Mouse (Mus musculus): ENCODE results near the gene Kmt2b. TPM values are rescaled to one million over a fixed set of nuclear protein-coding genes. Genes with fewer than 3 reads are reported as not detected.

The Kmt2b gene
- polyA plus RNA-seq, 1 experiment, result 102 TPM

DNA sequence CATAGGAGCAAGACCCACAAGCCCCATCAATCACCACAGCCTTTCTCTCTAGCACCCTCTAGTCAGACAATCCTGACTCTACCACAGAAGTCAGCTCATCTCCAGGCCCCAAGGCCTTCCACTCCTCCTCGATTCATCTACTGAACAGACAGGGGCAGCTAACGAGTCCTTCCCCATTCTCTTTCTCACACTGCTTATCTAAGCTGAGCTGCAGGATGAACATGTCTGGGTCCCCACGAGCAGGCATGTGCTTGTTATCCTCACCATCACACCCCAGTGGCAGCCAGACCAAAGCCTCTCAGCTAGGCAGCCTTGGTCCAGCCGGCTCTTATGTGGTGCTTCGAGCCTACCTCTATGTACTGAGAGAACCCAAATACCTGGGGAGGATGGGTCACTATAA lies 16.1 kb downstream of the Kmt2b start:
- peak overlapping the region; percentile 61 for H3K27ac ChIP-seq (ENCODE audit: control insufficient read depth, insufficient read depth, low read depth, low read length, poor library complexity)
- no peak for TF ChIP-seq POLR2A (IDR thresholded peaks at IDR 0.05; ENCODE audit: borderline replicate concordance, control insufficient read depth, low read depth, low read length)
- 60% methylated on average over 5 of the region's 5 CpGs for WGBS

DNA sequence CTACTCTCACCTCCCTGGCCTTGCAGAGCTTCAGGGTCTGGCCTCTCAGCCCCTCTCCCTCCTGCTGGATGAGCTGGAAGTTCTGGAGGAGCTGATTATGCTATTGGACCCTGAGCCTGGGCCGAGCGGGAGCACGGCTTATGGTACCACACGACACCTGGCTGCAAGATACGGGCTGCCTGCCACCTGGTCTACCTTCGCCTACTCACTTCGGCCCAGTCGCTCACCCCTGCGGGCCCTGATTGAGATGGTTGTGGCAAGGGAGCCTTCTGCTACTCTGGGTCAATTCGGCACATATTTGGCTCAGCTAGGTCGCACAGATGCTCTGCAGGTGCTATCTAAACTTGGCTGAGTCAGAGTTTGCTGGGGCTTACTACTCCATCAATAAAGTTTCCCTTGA lies 21.0 kb downstream of the Kmt2b start:
- H3K4me1 ChIP-seq (ENCODE audit: control insufficient read depth, insufficient read depth, low read length), result peaks cover 2% of the 10 kb centered on the region; the same call in 1 of the 2 replicates
- 91% methylated on average over 11 of the region's 11 CpGs for WGBS
- no peak overlapping the region for H3K27ac ChIP-seq (ENCODE audit: control insufficient read depth, insufficient read depth, low read depth, low read length, poor library complexity)
- no peak overlapping the region for H3K4me3 ChIP-seq (replicated peaks; ENCODE audit: control insufficient read depth, low read depth, low read length)
- TF ChIP-seq POLR2A (IDR thresholded peaks at IDR 0.05; ENCODE audit: borderline replicate concordance, control insufficient read depth, low read depth, low read length) (no peak), CTCF (IDR thresholded peaks at IDR 0.05; ENCODE audit: control insufficient read depth, insufficient read depth, low read length) (no peak)

More for the DNA sequence above, 16.1 kb downstream of the Kmt2b start:
- Histone ChIP-seq H3K4me1 (ENCODE audit: control insufficient read depth, insufficient read depth, low read length) (no peaks in the 10 kb centered on the region; the same call in 1 of the 2 replicates), H3K4me3 (replicated peaks; ENCODE audit: control insufficient read depth, low read depth, low read length) (no peak overlapping the region)

DNA sequence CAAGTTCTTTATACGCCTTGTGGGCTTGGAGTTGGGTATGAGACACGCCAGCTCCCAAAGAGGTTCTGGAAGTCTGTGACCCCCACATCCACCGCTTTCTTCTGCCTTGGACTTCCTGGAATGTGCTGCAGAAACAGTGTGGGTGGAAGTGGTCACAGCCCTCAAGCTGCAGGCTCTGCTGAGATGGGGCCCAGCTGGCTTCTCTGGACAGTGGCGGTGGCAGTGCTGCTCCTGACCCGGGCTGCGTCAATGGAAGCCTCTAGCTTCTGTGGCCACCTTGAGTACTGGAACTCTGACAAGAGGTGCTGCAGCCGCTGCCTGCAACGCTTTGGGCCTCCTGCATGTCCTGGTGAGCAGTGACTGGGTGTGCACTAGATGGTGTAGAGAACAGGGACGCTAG lies 22.5 kb downstream of the Kmt2b start:
- H3K27ac ChIP-seq (ENCODE audit: control insufficient read depth, insufficient read depth, low read depth, low read length, poor library complexity), result no peak overlapping the region
- H3K4me1 ChIP-seq (ENCODE audit: control insufficient read depth, insufficient read depth, low read length), result peaks cover 2% of the 10 kb centered on the region; the same call in 1 of the 2 replicates
- H3K4me3 ChIP-seq (replicated peaks; ENCODE audit: control insufficient read depth, low read depth, low read length), result no peak overlapping the region
- whole genome bisulfite sequencing, result 91% methylated on average over 9 of the region's 9 CpGs
- no peak for TF ChIP-seq POLR2A (IDR thresholded peaks at IDR 0.05; ENCODE audit: borderline replicate concordance, control insufficient read depth, low read depth, low read length)
- TF ChIP-seq CTCF (IDR thresholded peaks at IDR 0.05; ENCODE audit: control insufficient read depth, insufficient read depth, low read length), result no peak

DNA sequence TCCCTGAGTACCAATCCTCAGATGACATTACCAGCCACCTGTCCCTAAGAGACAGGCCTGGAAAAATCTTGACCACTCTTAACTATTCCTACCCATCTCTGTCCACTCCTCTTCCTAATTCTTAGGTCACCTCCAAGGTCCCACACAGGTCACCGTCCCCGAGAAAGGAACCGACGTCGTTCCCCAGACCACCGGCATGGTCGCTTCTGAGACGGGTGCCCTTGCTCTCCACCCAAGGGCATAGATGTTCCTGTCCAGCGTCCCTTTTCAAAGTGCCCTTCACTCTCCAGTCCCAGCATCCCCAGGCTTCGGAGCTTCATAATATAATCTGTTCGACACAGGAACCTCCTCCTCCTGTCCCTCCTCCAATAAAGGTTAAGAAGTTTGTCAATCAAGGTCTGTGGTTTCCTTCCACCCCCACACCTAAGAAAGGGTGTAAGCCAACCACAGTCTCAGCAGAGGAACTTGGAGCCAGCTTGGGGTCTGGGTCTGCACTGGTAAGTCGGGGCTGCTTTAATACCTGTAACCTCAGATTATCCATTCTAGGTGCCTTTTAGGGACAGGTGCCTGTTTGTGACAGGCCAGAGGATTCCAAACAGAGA lies 23.5 kb downstream of the Kmt2b start, which contains the start of gene Igflr1:
Gene Igflr1 (plus strand): TSS at position 458 of the 602 bp plus-strand sequence.
- Histone ChIP-seq H3K4me1 (ENCODE audit: control insufficient read depth, insufficient read depth, low read length) (peaks cover 2% of the 10 kb centered on the region; the same call in 1 of the 2 replicates), H3K27ac (ENCODE audit: control insufficient read depth, insufficient read depth, low read depth, low read length, poor library complexity) (no peak within 1 kb of the TSS), H3K4me3 (replicated peaks; ENCODE audit: control insufficient read depth, low read depth, low read length) (peak within 1 kb of the TSS; percentile 90)
- no peak for TF ChIP-seq POLR2A (IDR thresholded peaks at IDR 0.05; ENCODE audit: borderline replicate concordance, control insufficient read depth, low read depth, low read length)
- TF ChIP-seq CTCF (IDR thresholded peaks at IDR 0.05; ENCODE audit: control insufficient read depth, insufficient read depth, low read length), result no peak
- WGBS, result 90% methylated on average over 12 of the region's 12 CpGs

DNA sequence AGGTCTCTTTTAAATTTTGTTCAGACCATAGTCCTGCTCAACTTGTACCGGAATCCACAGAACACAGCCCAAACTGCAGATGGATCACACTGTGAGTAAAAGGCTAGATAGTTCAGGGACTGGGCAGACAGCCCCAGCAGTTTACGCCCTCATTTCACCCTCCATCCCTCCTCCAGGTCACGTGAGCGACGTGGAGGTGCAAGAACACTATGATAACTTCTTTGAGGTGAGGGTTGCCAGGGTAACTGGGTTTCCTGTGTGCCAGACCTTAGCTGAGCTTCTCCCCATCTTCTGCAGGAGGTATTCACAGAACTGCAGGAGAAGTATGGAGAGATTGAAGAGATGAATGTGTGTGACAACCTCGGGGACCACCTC lies 24.6 kb downstream of the Kmt2b start:
- WGBS, result 35% methylated on average over 6 of the region's 6 CpGs

DNA sequence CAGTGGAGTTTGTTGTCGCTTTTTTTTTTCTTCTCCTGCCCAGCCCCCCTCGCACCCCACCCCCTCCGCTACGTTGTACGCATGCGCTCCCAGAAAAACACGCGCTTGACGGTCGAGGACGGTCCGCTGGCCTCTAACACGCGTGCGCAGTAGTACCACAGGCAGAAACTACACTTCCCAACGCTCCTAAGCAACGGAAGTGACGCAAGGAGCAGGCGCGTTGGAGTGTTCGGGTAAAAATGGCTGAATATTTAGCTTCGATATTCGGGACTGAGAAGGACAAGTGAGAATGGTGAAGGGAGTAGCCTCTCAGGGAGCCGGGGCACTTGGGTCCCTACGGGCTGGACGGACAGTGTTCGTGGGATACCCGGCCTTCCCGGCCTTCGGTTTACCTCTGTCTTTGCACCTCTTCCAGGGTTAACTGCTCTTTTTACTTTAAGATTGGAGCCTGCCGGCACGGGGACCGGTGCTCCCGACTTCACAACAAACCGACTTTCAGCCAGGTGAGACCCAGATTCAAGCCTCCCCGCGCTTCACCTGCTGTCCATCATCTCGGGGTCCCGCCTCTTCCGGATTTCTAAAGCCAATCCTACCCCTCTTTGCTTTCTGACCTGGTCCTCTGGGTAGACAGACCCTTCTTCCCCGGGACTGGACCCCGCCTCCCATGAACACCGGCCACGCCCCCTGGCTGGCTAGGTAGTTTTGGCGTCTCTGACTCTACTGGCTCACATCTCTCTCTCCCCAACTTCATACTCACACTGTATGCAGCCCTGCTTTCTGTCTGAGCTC lies 25.2 kb downstream of the Kmt2b start, which contains the start of the genes U2af1l4, Gm49396 and Psenen:
Gene U2af1l4 (plus strand): TSS at position 185 of the 789 bp plus-strand sequence.
Gene Gm49396 (plus strand): TSS at position 228 of the 789 bp plus-strand sequence.
Gene Psenen (minus strand): TSS at position 511 of the 789 bp plus-strand sequence.
- under 1% methylated on average over 45 of the region's 45 CpGs for WGBS
- TF ChIP-seq POLR2A (IDR thresholded peaks at IDR 0.05; ENCODE audit: borderline replicate concordance, control insufficient read depth, low read depth, low read length), result peak; percentile 31; the same call in 1 of the 2 replicates
- no peak for TF ChIP-seq CTCF (IDR thresholded peaks at IDR 0.05; ENCODE audit: control insufficient read depth, insufficient read depth, low read length)
- Histone ChIP-seq H3K4me1 (ENCODE audit: control insufficient read depth, insufficient read depth, low read length) (peaks cover 3% of the 10 kb centered on the region; the same call in 1 of the 2 replicates), H3K27ac (ENCODE audit: control insufficient read depth, insufficient read depth, low read depth, low read length, poor library complexity) (peak within 1 kb of the TSS; percentile 86), H3K4me3 (replicated peaks; ENCODE audit: control insufficient read depth, low read depth, low read length) (peak within 1 kb of the TSS; percentile 90)

More for the DNA sequence above, 24.6 kb downstream of the Kmt2b start:
- TF ChIP-seq CTCF (IDR thresholded peaks at IDR 0.05; ENCODE audit: control insufficient read depth, insufficient read depth, low read length), result no peak
- TF ChIP-seq POLR2A (IDR thresholded peaks at IDR 0.05; ENCODE audit: borderline replicate concordance, control insufficient read depth, low read depth, low read length), result no peak
- Histone ChIP-seq H3K4me1 (ENCODE audit: control insufficient read depth, insufficient read depth, low read length) (peaks cover 2% of the 10 kb centered on the region; the same call in 1 of the 2 replicates), H3K4me3 (replicated peaks; ENCODE audit: control insufficient read depth, low read depth, low read length) (peak overlapping the region; percentile 90), H3K27ac (ENCODE audit: control insufficient read depth, insufficient read depth, low read depth, low read length, poor library complexity) (peak overlapping the region; percentile 86; the same call in 1 of the 2 replicates)

DNA sequence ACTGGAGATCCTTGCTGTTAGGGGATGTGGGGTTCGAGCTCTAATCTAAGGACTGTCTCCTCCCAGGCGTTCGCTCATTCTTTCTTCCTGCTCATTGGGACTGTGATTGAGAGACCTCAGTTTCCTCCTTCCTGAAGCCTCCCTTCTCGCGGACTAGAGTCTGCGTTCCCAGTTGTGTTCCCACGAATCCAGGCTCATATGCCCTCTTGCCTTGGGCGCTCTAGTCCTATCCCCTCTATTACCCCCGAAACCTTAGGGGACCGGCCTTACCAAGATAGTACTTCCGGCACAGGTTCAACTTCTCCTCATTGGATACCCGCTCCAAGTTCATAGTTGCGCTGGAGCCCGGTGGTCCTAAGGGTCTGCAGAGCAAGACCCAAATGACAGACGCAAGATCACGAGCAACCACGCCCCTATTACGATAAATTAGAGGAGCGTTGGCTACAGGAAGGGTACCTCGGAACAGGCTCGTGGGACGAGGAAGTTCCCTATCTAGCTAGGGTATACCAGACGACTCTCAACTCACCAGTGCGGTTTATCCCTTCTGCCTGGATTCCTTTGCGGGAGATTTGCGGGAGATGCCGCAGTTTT lies 25.9 kb downstream of the Kmt2b start:
- WGBS, result under 1% methylated on average over 27 of the region's 27 CpGs
- Histone ChIP-seq H3K4me3 (replicated peaks; ENCODE audit: control insufficient read depth, low read depth, low read length) (peak overlapping the region; percentile 90), H3K4me1 (ENCODE audit: control insufficient read depth, insufficient read depth, low read length) (peaks cover 3% of the 10 kb centered on the region; the same call in 1 of the 2 replicates), H3K27ac (ENCODE audit: control insufficient read depth, insufficient read depth, low read depth, low read length, poor library complexity) (peak overlapping the region; percentile 17)
- TF ChIP-seq CTCF (IDR thresholded peaks at IDR 0.05; ENCODE audit: control insufficient read depth, insufficient read depth, low read length) (no peak), POLR2A (IDR thresholded peaks at IDR 0.05; ENCODE audit: borderline replicate concordance, control insufficient read depth, low read depth, low read length) (no peak)

DNA sequence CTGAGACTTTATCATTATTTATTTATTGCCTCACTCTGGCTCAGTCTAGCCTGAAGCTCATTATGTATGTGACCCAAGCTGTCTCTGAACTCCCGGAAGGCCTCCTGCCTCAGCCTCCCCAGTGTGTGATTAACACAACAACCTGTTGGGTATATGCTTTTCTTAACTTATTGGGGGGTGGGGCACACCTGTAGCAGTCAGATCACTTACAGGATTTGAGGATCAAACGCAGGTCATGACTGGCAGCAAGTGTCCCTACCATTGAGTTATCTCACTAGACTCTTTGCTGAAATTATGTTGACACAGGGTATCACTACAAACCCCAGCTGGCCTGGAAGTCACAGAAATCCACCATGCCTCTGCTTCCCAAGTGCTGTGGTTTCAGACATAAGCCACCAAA lies 28.2 kb downstream of the Kmt2b start:
- Histone ChIP-seq H3K27ac (ENCODE audit: control insufficient read depth, insufficient read depth, low read depth, low read length, poor library complexity) (no peak overlapping the region), H3K4me3 (replicated peaks; ENCODE audit: control insufficient read depth, low read depth, low read length) (no peak overlapping the region), H3K4me1 (ENCODE audit: control insufficient read depth, insufficient read depth, low read length) (peaks cover 3% of the 10 kb centered on the region; the same call in 1 of the 2 replicates)
- WGBS, result 81% methylated on average over 2 of the region's 2 CpGs
- TF ChIP-seq POLR2A (IDR thresholded peaks at IDR 0.05; ENCODE audit: borderline replicate concordance, control insufficient read depth, low read depth, low read length), result no peak
- TF ChIP-seq CTCF (IDR thresholded peaks at IDR 0.05; ENCODE audit: control insufficient read depth, insufficient read depth, low read length), result no peak
